Mouse (Mus musculus) cerebellum, postnatal 36 days (tissue): ENCODE data around the gene Prpf4.

ENCODE experiments used
- DNase-seq, 2 experiments: peaks; one replicate each; pipeline ENCODE4 v3.0.0; 2021 to 2022; ENCODE audit warnings: mixed read lengths in 2 of 2

Prpf4 gene

DNA sequence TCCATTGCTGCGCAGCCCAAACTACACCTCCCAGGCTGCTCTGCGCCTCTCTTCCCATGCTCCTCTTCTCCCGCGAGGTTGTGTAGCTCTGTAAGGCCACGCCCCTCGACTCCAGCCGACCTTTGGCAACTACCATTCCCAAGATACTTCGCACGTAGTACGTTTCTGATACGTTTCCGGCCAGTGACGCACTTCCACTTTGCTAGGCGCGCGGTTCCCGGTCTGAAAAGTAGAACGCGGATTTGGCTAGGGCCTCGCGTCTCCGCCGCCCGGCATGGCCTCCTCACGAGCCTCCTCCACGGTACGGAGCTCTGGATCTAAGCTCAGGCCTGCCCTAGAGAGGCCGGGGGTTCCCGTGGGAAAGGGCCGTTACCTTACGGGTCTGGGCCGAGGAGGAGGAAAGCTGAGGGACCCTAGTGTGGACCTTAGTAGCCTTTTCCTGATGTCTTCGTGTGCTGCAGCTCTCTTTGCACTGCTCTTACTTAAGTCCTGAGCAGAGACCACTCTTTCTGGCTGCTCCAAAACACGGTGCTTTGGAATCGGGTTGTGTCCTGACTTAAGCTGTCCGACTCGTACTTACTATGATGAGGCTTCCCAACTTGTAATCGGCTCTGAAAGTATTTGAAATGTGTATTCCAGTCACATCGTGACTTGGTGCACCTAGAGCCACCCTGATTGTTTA is at the start of gene Prpf4, which contains the start of gene Cdc26:
TSS of gene Prpf4 (plus strand) at position 197 of the 682 bp plus-strand sequence.
TSS of gene Cdc26 (minus strand) at position 42 of the 682 bp plus-strand sequence.
- DNase-seq = peak; percentile 96 to 97

DNA sequence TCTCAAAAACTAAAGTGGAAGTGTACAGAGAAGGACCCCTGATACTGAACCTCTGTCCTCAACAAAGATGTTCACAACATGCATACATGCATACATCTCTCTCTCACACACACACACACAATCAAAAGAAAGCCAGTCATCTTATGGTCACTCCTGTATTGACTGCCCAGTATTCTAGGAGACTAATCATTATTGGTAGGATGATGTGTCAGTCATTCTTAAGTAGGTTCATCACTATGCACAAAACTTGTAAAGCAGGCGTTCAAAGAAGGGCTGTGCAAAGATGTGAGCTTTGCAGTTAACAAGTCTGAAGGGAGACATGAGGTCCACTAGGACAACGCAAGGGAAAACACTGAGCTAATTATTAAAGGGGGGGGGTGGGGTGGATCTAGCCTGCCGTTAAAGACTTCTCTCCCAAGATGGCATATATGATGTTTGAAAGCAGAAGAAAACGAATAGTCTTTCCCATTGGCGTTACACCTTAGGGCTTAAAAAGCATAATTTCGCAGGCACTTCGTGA is 49.3 kb upstream of the Prpf4 start:
- DNase-seq = no peak

DNA sequence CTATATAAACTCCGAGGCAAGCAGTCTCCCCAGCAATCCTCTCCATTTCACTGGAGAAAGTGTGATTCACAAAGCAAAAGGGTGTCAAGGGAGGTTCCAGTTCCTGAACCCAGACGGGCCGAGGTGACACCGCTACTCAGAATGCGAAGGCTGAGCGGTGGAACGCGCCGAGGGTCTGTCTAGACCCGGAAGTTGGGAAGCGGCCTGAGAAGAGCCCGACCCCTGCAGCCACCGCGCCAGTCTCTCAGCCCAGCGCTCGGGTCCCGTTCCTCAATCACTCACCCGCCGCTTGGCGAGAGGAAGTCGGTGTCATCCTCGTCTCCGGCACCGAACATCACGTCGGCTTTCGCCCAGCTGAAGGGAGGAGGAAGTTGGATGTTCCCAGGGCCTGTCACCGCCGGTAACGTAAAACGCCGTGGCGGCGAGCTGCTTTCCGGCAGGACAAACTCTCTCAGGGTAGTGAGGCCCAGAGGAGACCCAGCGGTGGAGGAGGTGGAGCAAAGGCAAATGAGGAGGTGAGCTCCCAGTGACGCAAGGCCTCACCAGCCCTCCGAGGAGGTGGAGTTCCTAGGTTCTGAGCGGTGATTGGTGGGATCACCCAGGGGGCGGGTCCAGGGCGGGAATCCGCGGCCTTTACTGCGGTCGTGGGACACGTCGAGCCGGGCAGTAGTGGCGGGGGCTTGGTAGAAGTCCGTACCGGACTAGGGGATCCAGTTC is 48.4 kb upstream of the Prpf4 start, which contains the start of the genes Fkbp15 and Slc31a1:
TSS of gene Fkbp15 (minus strand) at position 461 of the 717 bp plus-strand sequence.
TSS of gene Slc31a1 (plus strand) at position 640 of the 717 bp plus-strand sequence.
- peak; percentile 92 to 95 for DNase-seq

DNA sequence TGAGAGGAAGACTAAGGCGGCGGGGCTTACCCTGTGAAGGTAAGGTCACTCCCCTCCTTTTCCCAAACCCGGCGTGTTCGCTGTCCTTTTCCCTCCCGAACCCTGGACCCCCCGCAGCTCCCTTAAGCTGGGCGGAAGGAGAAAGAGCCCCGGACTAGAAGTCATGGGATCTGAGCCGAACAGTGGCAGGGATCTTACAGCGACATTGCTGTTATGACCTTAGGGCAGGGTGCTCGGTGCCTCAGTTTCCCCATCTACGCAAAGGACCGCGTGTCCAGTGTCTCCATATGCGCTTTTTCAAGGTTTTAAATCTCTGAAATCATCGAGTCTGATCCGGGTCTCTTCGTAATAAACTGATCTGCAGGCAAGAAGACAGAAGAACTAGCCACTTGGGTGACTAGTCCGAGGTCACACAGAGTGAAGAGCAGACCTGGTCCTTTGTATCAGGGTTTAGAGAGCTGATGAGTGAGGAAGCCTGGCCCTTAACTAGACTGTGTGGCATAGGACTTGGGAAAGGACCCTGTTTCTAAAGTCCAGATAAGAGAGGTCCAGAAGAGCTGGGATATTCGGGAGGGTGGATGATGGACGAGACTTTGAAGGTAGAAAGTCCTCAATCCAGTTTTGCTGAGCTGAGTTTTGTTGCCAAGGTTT is 47.7 kb upstream of the Prpf4 start:
- no peak for DNase-seq

DNA sequence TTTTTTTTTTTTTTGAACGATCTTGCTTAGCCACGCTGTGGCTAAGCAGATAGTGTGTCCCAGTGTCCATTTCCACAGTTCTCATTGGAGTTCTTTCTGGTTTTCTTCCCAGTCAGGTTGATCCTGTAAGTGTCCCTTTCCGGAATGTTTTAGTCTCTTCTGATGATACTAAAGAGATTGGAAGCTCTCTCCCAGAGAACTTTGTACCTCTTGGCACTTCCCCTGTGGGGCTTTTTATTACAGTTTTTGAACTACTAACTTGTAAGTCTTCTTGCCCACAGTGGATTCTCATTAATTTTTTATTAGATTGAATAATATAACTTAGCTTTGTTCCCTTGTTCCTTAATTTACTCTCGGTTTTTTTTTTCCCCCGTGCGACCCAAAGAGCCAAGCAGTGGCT is 47.0 kb upstream of the Prpf4 start:
- no peak for DNase-seq

DNA sequence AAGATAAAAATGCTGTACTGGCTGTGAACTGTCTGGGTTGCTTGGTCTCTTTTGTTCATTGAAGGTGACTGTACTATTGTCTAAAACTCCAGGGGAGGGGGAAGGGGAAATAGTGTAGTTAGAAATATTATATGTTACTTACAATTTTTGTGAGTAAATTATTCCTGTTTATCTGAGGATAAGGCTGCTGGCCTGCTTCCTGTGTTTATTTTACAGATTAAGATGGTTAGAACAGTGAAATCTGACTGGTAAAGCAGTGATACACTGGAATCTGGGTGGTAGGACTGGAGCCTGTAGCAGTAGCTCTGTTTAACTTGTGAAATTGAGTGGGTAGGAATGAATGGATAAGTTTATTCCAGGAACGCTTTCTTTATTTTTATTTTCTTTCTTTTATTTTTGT is 46.6 kb upstream of the Prpf4 start:
- no peak for DNase-seq

DNA sequence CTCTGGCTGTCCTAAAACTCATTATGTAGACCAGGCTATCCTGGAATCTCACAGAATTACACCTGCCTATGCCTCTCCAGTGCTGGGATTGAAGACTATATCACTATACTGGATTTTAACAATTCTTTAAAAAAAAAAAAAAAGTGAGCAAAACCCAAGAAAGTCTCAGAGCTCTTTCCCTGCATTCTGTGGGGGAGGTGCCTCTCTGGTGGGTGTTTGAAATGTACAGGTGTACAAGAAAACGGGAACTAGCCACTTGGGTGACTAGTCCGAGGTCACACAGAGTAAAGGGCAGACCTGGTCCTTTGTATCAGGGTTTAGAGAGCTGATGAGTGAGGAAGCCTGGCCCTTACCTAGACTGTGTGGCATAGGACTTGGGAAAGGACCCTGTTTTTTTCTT is 46.2 kb upstream of the Prpf4 start:
- DNase-seq = no peak

DNA sequence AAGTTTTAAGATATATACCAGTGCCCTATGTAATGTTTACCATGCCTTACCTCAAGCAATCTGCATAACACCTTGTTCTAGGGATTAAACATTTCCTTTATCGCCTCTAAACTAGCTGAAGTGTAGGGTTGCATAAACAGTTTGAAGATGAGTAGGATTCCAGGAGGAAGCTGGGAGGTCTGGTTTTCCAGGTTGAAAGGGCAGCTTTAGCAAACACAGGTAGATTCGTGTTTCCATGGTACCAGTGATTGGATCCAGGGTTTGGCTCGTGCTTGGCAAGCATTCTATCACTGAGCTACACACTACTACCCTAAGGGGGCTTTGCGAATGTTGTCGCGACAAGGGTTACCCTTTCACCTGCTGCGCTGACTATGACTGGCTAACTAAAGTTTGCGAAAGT is 44.3 kb upstream of the Prpf4 start:
- no peak for DNase-seq

DNA sequence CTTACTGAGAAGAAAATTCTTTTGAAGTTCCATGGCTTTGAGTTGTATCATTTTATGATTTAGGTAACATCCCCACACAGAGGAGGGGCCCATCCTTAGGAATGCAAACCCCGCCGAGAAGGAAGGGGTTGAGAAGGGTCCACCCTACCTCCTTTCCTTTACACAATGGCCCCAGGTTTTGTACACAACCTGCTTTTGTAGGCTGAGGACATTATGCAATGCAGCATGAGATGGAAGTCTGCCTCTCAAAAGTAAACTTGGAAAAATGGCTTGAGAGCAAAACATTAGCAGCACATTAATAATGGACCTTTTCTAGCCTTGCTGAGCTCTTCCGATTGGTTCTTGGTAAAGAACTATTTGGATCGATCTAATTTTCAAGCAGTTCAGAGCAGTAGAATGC is 42.3 kb upstream of the Prpf4 start:
- DNase-seq = no peak

DNA sequence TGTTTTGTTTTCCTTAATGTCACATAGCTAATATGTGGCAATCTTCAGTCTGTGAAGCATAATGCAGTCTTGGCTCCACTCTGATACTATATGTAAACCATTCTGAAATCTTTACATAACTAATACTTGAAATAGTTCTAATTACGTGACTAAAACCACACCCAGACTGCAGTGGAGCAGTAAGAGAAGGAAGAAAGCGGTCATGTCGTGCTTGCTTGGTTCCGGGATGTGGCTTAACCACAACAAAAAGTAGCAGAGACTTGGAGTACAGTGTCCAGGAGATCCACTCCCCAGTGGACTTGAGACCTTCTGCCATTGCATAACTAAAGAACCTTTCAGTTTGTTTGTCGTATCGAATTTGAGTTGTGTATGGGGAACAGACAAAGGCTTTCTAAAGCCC is 41.0 kb upstream of the Prpf4 start:
- no peak for DNase-seq

DNA sequence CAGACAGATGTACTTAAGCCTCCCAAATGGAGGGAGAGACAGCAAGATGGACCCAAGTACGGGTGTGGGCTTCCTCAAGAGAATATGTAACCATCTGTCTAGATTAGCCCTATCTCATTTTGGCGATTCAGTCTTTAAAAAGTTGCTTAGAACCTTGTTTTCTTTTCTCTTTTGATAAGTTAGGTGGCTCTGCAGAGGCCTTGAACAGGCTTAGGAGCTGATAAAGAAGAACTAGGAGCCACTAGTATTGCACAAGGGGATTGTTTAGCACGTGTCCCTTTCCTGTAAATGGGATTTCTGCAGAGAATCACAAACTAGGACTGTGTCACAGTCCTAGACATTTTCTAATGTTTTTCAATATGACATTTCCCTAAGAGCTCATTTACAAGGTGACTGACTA is 39.5 kb upstream of the Prpf4 start:
- no peak for DNase-seq

DNA sequence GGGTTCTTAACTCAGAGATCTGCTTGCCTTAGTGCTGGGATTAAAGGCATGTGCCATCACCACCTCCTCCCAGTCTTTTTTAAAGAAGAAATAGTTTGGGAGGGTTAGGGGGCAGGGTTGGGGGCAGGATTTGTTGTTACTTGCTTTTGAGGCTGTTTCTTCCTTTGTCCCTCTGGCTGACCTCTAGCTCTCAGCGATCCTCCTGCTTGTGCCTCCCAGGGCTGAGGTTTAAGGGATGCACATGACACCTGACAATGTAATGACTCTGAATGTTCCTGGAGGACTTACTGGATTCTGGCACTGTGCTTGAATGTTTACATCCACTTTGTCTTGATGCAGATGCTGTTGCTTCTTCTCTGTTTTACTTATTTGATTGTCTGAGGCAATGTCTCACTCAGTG is 36.2 kb upstream of the Prpf4 start:
- DNase-seq = no peak

DNA sequence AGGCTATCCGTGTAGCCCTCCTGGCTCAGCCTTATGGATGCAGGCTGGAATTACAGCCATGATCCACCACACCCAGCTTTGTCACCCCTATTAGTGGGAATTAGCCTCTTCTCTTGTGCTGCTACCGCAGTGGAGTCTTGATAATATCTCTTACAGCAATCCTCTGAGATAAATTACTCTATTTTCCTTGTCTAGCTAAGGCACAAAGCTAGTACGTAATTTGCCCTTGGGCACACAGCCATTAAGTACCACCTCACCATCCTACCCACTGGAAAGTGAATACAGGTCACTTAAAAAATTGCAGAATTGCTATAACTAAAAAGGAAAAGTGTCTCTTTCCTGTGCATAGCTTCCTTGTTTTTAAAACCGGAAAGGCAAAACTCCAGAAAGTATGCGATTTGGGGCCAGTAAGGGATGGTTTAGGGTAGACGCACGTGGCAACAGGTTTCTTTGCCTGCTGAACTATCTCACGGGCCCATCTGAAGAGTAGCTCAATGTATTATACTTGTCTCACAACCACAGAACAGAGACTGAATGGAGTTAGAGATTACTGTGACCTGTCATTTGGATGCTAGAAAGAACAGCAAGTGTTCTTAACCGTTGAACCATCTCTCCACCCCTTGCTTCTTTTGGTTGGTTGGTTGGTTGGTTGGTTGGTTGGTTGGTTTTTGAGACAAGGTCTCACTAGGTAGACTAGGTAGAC is 35.6 kb upstream of the Prpf4 start:
- DNase-seq = no peak

DNA sequence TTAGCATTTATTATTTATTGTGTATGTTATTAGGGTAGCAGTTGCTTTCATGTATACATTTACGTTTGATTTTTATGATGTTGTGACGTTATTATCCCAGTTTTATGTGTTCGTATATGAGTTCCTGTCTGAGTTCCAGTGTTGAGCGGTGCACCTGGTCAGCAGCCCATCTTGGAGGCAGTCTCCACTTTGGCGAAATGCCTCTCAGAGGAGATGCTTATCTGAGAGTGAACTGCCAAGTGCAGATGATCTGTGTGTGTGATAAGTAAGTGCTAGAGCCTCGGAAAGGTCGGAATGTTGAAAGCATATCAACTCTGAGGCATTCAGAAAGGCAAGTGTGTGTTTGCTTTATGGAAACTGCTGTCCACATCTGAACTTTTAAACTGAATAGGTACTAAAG is 34.9 kb upstream of the Prpf4 start:
- DNase-seq = no peak

DNA sequence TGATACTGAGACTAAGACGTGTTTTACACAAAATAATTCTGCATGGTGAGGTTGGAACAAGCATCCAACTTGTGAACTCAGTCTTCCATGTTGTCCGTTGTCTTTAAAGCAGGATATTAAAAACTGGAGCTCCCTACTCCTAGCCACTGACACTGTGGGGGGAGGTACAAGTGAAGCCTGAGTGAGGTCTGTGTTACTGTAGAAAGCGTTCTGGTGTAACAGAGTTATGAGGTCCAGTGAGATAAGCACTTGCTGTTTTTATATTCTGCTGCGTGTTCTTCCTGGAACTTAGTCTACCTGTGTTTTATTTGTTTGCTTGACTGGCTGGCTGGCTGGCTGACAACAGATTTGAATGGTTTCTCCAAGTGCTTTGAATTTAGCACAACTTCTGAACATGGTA is 34.3 kb upstream of the Prpf4 start:
- no peak for DNase-seq

DNA sequence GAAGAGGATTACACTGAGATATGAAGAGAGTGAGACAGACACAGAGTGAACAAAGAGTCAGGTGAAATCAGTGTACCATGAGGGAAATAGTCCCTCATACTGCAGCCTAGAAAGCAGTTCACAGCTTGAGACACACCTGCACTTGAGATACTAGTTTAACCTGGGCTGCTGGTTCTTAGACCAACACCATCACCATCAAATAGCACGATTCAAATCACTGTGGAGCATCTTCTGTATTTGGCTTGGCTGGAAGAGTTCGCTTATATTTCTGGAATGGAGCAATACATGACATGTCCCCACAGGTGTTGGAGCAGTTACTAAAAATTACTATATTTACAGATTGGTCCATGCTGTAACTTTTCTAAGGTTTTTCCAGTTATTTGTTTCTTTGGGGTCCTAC is 32.5 kb upstream of the Prpf4 start:
- no peak for DNase-seq

DNA sequence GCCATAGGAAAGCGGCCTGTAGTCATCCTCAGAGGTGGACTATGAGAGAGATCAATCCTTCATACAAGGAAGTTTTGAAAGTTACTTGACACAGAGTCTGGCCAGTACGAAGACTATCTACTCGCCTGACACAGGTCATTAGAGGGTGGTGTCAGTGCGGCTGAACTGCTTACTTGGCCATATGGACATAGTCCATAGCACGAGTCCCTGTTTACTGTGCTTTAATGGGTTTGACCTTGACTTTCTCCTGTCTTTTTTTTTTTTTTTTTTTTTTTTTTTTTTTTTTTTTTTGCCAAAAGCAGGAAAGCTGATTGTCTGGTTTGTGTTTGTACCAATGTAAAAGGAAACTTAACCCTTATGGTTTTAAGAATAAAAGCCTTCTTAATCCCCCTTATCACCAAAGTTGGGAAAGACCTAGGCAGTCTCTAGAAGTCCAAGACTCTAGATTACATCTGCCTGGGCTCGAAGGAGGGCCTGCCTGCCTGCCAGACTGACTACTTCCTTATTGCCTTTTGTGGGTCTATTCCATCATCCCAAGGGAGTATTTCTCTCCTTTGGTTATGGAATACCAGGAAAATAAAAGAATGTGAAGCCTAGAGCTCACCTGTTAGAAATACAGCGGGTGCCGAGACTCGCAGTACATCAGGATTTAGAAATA is 28.7 kb upstream of the Prpf4 start:
- DNase-seq = no peak

DNA sequence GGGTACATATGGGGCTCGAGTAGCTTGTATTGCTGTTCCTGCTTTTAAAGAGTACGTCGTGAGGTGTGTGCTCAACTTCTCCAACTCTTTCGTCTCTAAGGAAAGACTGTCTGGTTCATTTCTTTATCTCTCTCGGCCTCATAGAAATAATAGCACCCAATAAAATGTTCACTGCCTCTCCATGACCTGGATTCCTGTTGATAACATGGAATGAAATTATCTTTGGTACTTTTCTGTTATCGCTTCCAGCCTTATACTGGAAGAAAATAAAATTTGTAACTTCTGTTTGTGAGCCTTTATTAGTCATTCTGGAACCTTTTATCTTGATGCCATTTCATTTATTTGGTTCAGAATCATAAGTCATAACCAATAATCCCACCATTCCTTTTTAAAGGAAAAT is 25.4 kb upstream of the Prpf4 start:
- DNase-seq = no peak

DNA sequence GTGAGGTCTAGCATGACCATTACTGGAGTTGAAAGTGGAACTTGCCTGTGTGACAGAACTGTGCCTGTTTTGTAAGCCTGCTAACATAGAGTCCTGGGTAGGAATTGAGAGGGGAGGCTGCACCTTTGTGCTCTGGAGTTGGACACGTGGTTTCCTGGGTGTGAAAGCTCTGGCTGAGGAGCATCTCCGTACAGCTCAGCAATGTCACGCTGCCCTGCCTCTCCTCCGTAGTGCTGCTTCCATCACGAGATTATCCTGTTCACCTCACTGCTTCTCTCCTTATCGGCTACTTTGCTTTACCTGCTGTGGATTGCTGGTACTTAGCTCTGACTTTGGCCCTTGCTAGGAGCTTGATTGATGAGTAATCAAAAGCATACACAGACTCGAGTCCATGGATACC is 24.8 kb upstream of the Prpf4 start:
- no peak for DNase-seq

DNA sequence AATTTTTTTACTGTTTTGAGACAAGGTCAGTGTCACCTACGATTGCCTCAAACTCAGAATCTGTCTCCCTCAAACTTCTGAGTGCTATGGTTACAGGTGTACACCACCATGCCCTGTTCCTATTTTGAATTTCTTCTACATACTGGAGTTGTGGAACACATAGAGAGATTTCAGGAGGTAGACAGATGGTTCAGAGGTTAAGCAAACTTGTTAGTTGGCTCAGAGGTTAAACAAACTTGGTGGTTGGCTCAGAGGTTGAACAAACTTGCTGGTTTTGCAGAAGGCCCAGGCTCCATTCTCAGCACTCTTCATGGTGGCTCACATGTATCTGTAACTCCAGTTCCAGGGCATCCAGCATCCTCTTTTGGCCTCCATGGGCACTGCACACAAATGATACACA is 24.4 kb upstream of the Prpf4 start:
- DNase-seq = no peak

DNA sequence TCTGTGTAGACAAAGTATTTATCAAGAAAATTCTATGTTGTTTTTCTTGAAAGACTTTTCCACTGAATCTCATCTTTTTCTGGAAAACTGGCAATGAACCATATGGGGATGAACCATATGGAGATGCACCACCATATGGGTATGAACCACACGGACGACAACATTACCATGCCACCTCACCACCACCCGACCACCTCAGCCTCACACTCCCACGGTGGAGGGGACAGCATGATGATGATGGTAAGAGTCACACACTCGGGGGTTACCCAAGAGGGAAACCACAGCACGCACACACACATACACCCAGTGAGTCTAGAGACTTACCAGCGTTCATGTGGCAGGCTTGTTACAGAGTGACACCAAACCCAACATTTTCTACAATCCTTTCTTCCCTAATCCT is 23.2 kb upstream of the Prpf4 start:
- DNase-seq = no peak
